Mouse (Mus musculus) liver, postnatal 0 days (tissue): ENCODE data around the gene Camk2g. TPM values are rescaled to one million over a fixed set of nuclear protein-coding genes. Genes with fewer than 3 reads are reported as not detected.
A peak's percentile ranks its signal among the peaks of the same experiment; 100 is the strongest.

Experiments
- ATAC-seq: fragments of 200-750 bp; cut with Nextera tagmentation; 2 replicates; pipeline ENCODE4 v1.8.0; 2017; ENCODE audit warnings: mild to moderate bottlenecking, moderate library complexity
- DNase-seq: peaks from one replicate; pipeline ENCODE4 v3.0.0-alpha.2; 2016
- H3K27ac ChIP-seq: fragments of 300-500 bp; sonication (generic); 2 replicates; pipeline ENCODE4 v1.5.1; 2014; ENCODE audit warnings: antibody characterized with exemption, moderate library complexity, mild to moderate bottlenecking, low read depth
- H3K27me3 ChIP-seq: fragments of 300-500 bp; sonication (generic); 2 replicates; pipeline ENCODE4 v1.6.1; 2014; ENCODE audit warnings: low read length, control low read depth, mixed read lengths; ENCODE audit not compliant: insufficient read depth
- H3K36me3 ChIP-seq: fragments of 300-500 bp; sonication (generic); replicated peaks from 2 replicates; pipeline ENCODE4 v1.6.1; 2014; ENCODE audit warnings: mild to moderate bottlenecking, control low read depth, low read length, moderate library complexity, mixed read lengths; ENCODE audit not compliant: insufficient read depth
- H3K4me1 ChIP-seq: fragments of 300-500 bp; sonication (generic); 2 replicates; pipeline ENCODE4 v1.6.1; 2014; ENCODE audit warnings: antibody characterized with exemption, mild to moderate bottlenecking, control low read depth; ENCODE audit not compliant: insufficient read depth
- H3K4me2 ChIP-seq: fragments of 300-500 bp; sonication (generic); 2 replicates; pipeline ENCODE4 v1.6.1; 2014; ENCODE audit warnings: low read depth, mild to moderate bottlenecking, low read length, moderate library complexity, mixed read lengths
- H3K4me3 ChIP-seq: fragments of 300-500 bp; sonication (generic); 2 replicates; pipeline ENCODE4 v1.5.1; 2014; ENCODE audit warnings: low read depth, low read length
- H3K9ac ChIP-seq: fragments of 300-500 bp; sonication (generic); replicated peaks from 2 replicates; pipeline ENCODE4 v1.6.1; 2014; ENCODE audit warnings: mild to moderate bottlenecking, moderate library complexity
- H3K9me3 ChIP-seq: fragments of 300-500 bp; sonication (generic); 2 replicates; pipeline ENCODE4 v1.6.1; 2016; ENCODE audit warnings: mild to moderate bottlenecking, control low read depth, low read length, mixed read lengths
- CTCF ChIP-seq: sonication (generic); IDR thresholded peaks from 2 replicates; pipeline ENCODE4 v1.5.1; 2016; ENCODE audit warnings: antibody characterized with exemption, low read depth
- EP300 ChIP-seq: IDR thresholded peaks from 2 replicates; pipeline ENCODE4 v1.6.1; 2016; ENCODE audit warnings: antibody characterized with exemption, low read depth, mild to moderate bottlenecking
- WGBS: fragments of 180-500 bp; shearing (Covaris S2); extraction: QIAGEN DNeasy Blood & Tissue Kit; methylation state at CpG from one replicate; pipeline ENCODE4 v1.1.7; 2014; ENCODE audit not compliant: insufficient replicate concordance; 5-methylcytosine and 5-hydroxymethylcytosine counted together
- polyA plus RNA-seq: library from polyadenylated mRNA; unstranded; fragments of >200 nt; fragmentation: Nextera tagmentation; extraction: Ambion mirVana; gene quantifications from 2 replicates; pipeline ENCODE4 v1.2.1, GENCODE M21; 2015

Gene Camk2g
- polyA plus RNA-seq, 1 experiment from 2014 or later, result 6.6 TPM

DNA sequence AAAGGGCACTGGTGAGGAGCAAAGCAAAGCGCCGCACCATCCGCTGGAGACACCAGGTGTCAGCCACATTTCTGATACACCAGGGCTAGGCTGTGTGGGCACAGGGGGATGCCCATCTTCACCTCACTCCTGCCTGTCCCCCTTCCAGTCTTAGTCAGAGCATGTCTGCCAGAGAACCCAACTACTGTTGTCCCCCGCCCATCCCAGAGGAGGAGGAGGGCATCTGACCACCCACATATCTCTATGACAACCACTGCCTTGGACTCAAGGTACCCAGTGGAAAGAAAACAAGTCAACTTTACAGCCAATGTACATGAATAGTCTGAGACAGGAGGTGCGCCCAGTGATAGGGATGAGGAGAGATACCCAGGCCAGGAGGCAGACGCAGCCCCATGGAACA lies 2.9 kb downstream of the Camk2g start:
- peaks cover 13% of the 10 kb centered on the region for H3K36me3 ChIP-seq
- ATAC-seq (no peak), DNase-seq (no peak)
- no peak for TF ChIP-seq EP300
- TF ChIP-seq CTCF, result no peak
- no peak overlapping the region for H3K9ac ChIP-seq
- no peaks in the 10 kb centered on the region for H3K9me3 ChIP-seq
- H3K4me3 ChIP-seq, result no peak overlapping the region
- peaks cover 18% of the 10 kb centered on the region for H3K4me1 ChIP-seq
- H3K4me2 ChIP-seq, result no peak overlapping the region
- H3K27me3 ChIP-seq, result no peaks in the 10 kb centered on the region
- WGBS, result 84% methylated on average over 6 of the region's 6 CpGs
- no peak overlapping the region for H3K27ac ChIP-seq

GRCm38 (mm10) chr14:20790445-20790844 lies 3.4 kb downstream of the Camk2g start:
- H3K27me3 ChIP-seq, result no peaks in the 10 kb centered on the region
- DNase-seq, result no peak
- ATAC-seq, result no peak
- peaks cover 16% of the 10 kb centered on the region for H3K4me1 ChIP-seq
- no peak overlapping the region for H3K4me2 ChIP-seq
- no peak overlapping the region for H3K27ac ChIP-seq
- no peak overlapping the region for H3K9ac ChIP-seq
- H3K36me3 ChIP-seq, result peaks cover 13% of the 10 kb centered on the region
- no peaks in the 10 kb centered on the region for H3K9me3 ChIP-seq
- WGBS, result 86% methylated on average over 5 of the region's 5 CpGs
- TF ChIP-seq CTCF (no peak), EP300 (no peak)
- H3K4me3 ChIP-seq, result no peak overlapping the region

DNA sequence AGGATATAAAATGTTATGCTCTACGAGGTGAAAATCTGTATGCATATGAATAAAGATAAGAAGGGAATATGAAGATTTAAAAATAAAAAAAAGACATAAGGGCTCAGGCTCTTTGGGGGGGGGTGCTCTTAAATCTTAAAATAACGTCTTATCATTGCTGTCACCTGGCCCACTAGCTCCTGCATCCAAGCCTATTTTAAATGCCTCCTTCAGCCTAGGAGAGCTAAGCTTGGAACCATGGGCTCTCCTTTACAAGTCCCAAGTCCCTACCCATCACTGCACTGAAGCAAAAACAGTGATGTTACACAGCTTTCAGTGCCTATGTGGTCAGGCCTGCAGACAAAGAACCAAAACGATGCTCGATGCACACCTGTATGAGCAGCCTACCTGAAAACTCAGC lies 4.3 kb downstream of the Camk2g start:
- H3K27ac ChIP-seq, result no peak overlapping the region
- no peak overlapping the region for H3K4me3 ChIP-seq
- H3K4me2 ChIP-seq, result no peak overlapping the region
- no peak for ATAC-seq
- peaks cover 13% of the 10 kb centered on the region for H3K36me3 ChIP-seq
- no peak for TF ChIP-seq CTCF
- no peak for TF ChIP-seq EP300
- DNase-seq, result no peak
- no peaks in the 10 kb centered on the region for H3K27me3 ChIP-seq
- no peaks in the 10 kb centered on the region for H3K9me3 ChIP-seq
- H3K4me1 ChIP-seq, result peaks cover 15% of the 10 kb centered on the region
- no peak overlapping the region for H3K9ac ChIP-seq
- WGBS, result 82% methylated on average over 4 of the region's 4 CpGs

DNA sequence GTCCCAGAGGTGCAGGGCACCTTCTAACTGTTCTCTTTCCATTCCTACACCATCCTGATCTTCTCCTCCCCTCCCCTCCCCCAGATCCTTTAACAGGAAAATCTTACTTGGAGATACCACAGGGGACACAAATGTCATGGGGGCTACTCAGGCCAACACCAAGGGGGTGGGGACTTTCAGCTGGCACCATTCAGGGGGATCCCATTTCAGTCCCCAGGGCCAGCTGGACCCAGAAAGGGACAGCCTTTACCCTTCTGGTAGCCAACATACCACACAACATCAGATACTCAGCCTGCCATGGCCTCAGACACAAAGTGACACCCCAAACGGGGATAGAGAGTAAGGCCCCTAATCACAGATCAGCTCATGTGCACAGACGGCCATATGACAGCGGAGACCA lies 5.7 kb downstream of the Camk2g start:
- ATAC-seq, result no peak
- H3K9ac ChIP-seq, result no peak overlapping the region
- peaks cover 15% of the 10 kb centered on the region for H3K36me3 ChIP-seq
- no peak for TF ChIP-seq CTCF
- no peak for TF ChIP-seq EP300
- H3K27me3 ChIP-seq, result no peaks in the 10 kb centered on the region
- H3K27ac ChIP-seq, result no peak overlapping the region
- WGBS, result 74% methylated on average over 3 of the region's 3 CpGs
- H3K4me3 ChIP-seq, result no peak overlapping the region
- no peaks in the 10 kb centered on the region for H3K9me3 ChIP-seq
- peaks cover 14% of the 10 kb centered on the region for H3K4me1 ChIP-seq
- H3K4me2 ChIP-seq, result no peak overlapping the region
- DNase-seq, result no peak

DNA sequence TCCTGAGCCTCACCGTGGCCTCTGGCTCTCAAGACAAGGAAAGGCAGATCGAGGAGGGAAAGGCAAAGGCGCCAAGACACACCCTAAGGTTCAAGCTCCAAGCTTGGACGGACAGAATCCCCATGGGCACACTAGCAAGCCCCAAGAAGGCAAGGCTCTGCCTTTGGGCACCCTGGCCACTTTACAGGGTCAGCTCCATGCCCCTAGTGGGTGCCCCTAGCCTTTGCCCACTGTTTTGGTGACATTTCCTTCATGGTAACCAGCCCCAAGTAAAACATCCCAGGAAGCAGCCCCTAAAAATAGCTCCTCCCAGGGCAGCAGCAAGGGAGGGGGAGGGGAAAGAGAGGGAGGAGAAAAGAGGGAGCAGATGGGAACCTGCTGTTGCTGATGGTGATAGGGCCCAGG lies 7.3 kb downstream of the Camk2g start:
- no peak for TF ChIP-seq EP300
- DNase-seq (no peak), ATAC-seq (no peak)
- Histone ChIP-seq H3K4me1 (peaks cover 9% of the 10 kb centered on the region), H3K4me3 (no peak overlapping the region), H3K27ac (peak overlapping the region; percentile 85), H3K9me3 (no peaks in the 10 kb centered on the region), H3K36me3 (peaks cover 16% of the 10 kb centered on the region), H3K9ac (no peak overlapping the region), H3K27me3 (no peaks in the 10 kb centered on the region), H3K4me2 (peak overlapping the region; percentile 20; the same call in 1 of the 2 replicates)
- WGBS, result 63% methylated on average over 4 of the region's 4 CpGs

- ATAC-seq (no peak), DNase-seq (no peak)
- Histone ChIP-seq H3K9me3 (no peaks in the 10 kb centered on the region), H3K4me1 (peaks cover 9% of the 10 kb centered on the region), H3K36me3 (peaks cover 13% of the 10 kb centered on the region), H3K27me3 (no peaks in the 10 kb centered on the region), H3K4me2 (0 out of 2 replicates have a peak overlapping the region, but pooled peaks have one; percentile 20), H3K27ac (peak overlapping the region; percentile 85), H3K4me3 (no peak overlapping the region), H3K9ac (no peak overlapping the region; the same call in 1 of the 2 replicates)
- 54% methylated on average over 5 of the region's 5 CpGs for WGBS
- TF ChIP-seq EP300, result no peak
- TF ChIP-seq CTCF, result no peak
These were observed 7.9 kb downstream of the Camk2g start for GRCm38 (mm10) chr14:20786020-20786419.

DNA sequence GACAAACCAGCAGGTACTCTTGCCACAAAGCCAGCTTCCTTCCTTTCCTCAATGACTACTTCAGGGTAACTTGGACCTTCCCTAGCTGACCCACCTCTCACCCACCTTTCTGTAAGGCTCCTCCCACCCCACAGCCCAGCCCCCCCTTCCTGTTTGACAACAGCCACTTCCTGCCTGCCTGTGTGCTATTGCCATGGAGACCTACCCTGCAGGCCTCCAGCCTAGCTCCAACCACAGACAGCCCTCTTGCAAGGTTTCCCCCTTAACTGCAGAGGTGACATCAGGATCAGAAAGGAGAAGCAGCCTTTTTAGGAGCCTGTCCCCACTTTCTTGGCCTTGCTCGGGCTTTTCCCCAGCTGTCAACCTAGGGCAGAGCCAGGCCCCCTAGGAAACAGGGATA lies 8.7 kb downstream of the Camk2g start:
- Histone ChIP-seq H3K4me2 (no peak overlapping the region), H3K27me3 (no peaks in the 10 kb centered on the region), H3K27ac (peak overlapping the region; percentile 85), H3K4me1 (peaks cover 9% of the 10 kb centered on the region), H3K9me3 (no peaks in the 10 kb centered on the region), H3K9ac (no peak overlapping the region), H3K4me3 (no peak overlapping the region), H3K36me3 (peaks cover 12% of the 10 kb centered on the region)
- TF ChIP-seq CTCF, result no peak
- TF ChIP-seq EP300, result no peak
- WGBS, result 40% methylated on average over 1 of the region's 1 CpGs
- ATAC-seq, result peak; percentile 78
- DNase-seq, result peak; percentile 70
